9 mouse cellular contexts compared by ENCODE assay signal in genomic region chr3:54155639-54156315, GRCm38 (mm10). TPM values are rescaled to one million over a fixed set of nuclear protein-coding genes. Genes with fewer than 3 reads are reported as not detected.
DNase-seq lines count a peak whose midpoint lies in the region; ATAC-seq and TF ChIP-seq lines count a peak whose summit lies in the region.
"Had no signal": no experiment of that assay in that cellular context is flagged by ENCODE, and none has a peak within 500 bp of the region (broad histone marks: within the 10 kb centered on the region; RNA-seq: fewer than 3 reads in every experiment).

Gene Trpc4, plus strand, starts transcription at chr3:54156035.

- peak within 1 kb of the TSS; percentile 52 for H3K4me3 ChIP-seq in heart, embryonic 16.5 days (ENCODE audit: low read length)
- peak within 1 kb of the TSS; percentile 50 for H3K4me3 ChIP-seq in neural tube, embryonic 12.5 days

- DNase-seq in heart, adult 8-10 months (ENCODE audit: low spot score) = no peak
- peak; percentile 47 for DNase-seq in brain, embryonic 14.5 days (ENCODE audit: low read depth)
- DNase-seq in frontal cortex, postnatal 25 days (ENCODE audit: low spot score in 2 of 2) = peak; percentile 18
- DNase-seq in left cerebral cortex, postnatal 10 days (ENCODE audit: extremely low spot score in 1 of 2, low spot score in 2 of 2) = peak in 1 of 2 experiments; percentile 57
- no peak for DNase-seq in adrenal gland, postnatal 36 days

- H3K27ac ChIP-seq in heart, embryonic 16.5 days (ENCODE audit: low read length) = no peak within 1 kb of the TSS
- no peak within 1 kb of the TSS for H3K27ac ChIP-seq in neural tube, embryonic 12.5 days

- no peaks in the 10 kb centered on the region for H3K9me3 ChIP-seq in heart, embryonic 16.5 days (replicated peaks; ENCODE audit: control insufficient read depth, low read length)
- no peaks in the 10 kb centered on the region for H3K9me3 ChIP-seq in neural tube, embryonic 12.5 days

- peak within 1 kb of the TSS; percentile 21; the same call in 1 of the 2 replicates for H3K9ac ChIP-seq in heart, embryonic 16.5 days (ENCODE audit: low read length)
- peak within 1 kb of the TSS; percentile 52 for H3K9ac ChIP-seq in neural tube, embryonic 12.5 days

- 1% methylated on average over 36 of the region's 36 CpGs for WGBS in heart, embryonic 16.5 days
- WGBS in neural tube, embryonic 12.5 days = under 1% methylated on average over 36 of the region's 36 CpGs

- intact Hi-C loops in left cerebral cortex, postnatal 10 days (cut with DNase I) = loop anchor here (2.0 to 10.0 kb wide), 6 partner anchors 73 to 631 kb away; partner anchors contain the start of gene Ufm1

- TF ChIP-seq POLR2A in brain, embryonic 14.5 days (IDR thresholded peaks at IDR 0.05; ENCODE audit: borderline replicate concordance, extremely low read depth, insufficient read depth, insufficient read length, poor library complexity, severe bottlenecking) = no peak

- no peak; the same call in 1 of the 2 replicates for ATAC-seq in heart, embryonic 16.5 days (replicated peaks; ENCODE audit: extremely low read depth, insufficient read depth, low FRiP score)
- ATAC-seq in neural tube, embryonic 12.5 days (ENCODE audit: low FRiP score, low read depth) = peak; percentile 80
- ATAC-seq in megakaryocyte progenitor cell, adult 5-6 weeks (replicated peaks; ENCODE audit: poor library complexity) = no peak

- no peak for TF ChIP-seq CTCF in brain, embryonic 14.5 days (IDR thresholded peaks at IDR 0.05; ENCODE audit: borderline replicate concordance, extremely low read depth, insufficient read depth, insufficient read length)

- peak within 1 kb of the TSS; percentile 75 for H3K4me2 ChIP-seq in heart, embryonic 16.5 days (ENCODE audit: low read depth, low read length)
- peak within 1 kb of the TSS; percentile 96 for H3K4me2 ChIP-seq in neural tube, embryonic 12.5 days (replicated peaks)

- H3K36me3 ChIP-seq in heart, embryonic 16.5 days (ENCODE audit: control insufficient read depth, insufficient read depth) = no peaks in the 10 kb centered on the region
- no peaks in the 10 kb centered on the region for H3K36me3 ChIP-seq in neural tube, embryonic 12.5 days
- H3K36me3 ChIP-seq: G1E had no signal

- peaks cover 16% of the 10 kb centered on the region for H3K4me1 ChIP-seq in heart, embryonic 16.5 days (ENCODE audit: control insufficient read depth, insufficient read depth, low read length)
- H3K4me1 ChIP-seq in neural tube, embryonic 12.5 days = peaks cover 22% of the 10 kb centered on the region

- peaks cover 23% of the 10 kb centered on the region for H3K27me3 ChIP-seq in heart, embryonic 16.5 days (ENCODE audit: control insufficient read depth, insufficient read depth, low read length)
- H3K27me3 ChIP-seq in neural tube, embryonic 12.5 days (replicated peaks) = peaks cover 29% of the 10 kb centered on the region

RNA-seq across cellular contexts. Expression of gene Trpc4, which starts in this region (rescaled TPM):
- polyA plus RNA-seq in heart, embryonic 16.5 days (2015; fragmentation: Nextera tagmentation; extraction: Ambion mirVana) = 0.12 and 0.27 TPM in 2 replicates
- under 1 TPM in 2 of 4 experiments, not detected in 2; 0.11 to 0.28 TPM for total RNA-seq in heart, adult 8-10 months (2022)
- polyA plus RNA-seq in brain, embryonic 14.5 days (2012; rRNA removed) = 5.4 and 5.6 TPM in 2 replicates
- total RNA-seq in left cerebral cortex, postnatal 10 days (2021) = 10 to 100 TPM; 37.6 to 42.1 TPM
- 1.1 TPM in 2 replicates for polyA plus RNA-seq in neural tube, embryonic 12.5 days (2016; fragmentation: Nextera tagmentation; extraction: Ambion mirVana)
- total RNA-seq in megakaryocyte progenitor cell, adult 5-6 weeks (2015) = not detected in 2 replicates
- total RNA-seq in megakaryocyte progenitor cell, adult 5-6 weeks (2017) = not detected in 2 replicates
- under 1 TPM; 0.73 to 0.82 TPM for total RNA-seq in adrenal gland, postnatal 36 days (2021)
- polyA plus RNA-seq: G1E had no signal

Comparison
In these comparisons a context has a peak if more than half of its experiments do, and no peak if none do; other contexts are left out.
1. RNA of gene Trpc4 (total RNA-seq): 37.6 to 42.1 TPM in left cerebral cortex, postnatal 10 days; 0.73 to 0.82 TPM in adrenal gland, postnatal 36 days, 0.11 to 0.28 TPM in heart, adult 8-10 months and not detected in megakaryocyte progenitor cell, adult 5-6 weeks; every median in the first group is over 10 times any median in the second.
2. DNase-seq: peak in brain, embryonic 14.5 days (single experiment) and frontal cortex, postnatal 25 days (2 of 2); none in heart, adult 8-10 months (single experiment) and adrenal gland, postnatal 36 days (0 of 2).